Mouse (Mus musculus): ENCODE measurements at regions not wholly inside any gene's neighbourhood (a gene's known extent, or its start where the extent isn't known, plus 50 kb on each side); places are given as distances from the start of the nearest gene placed in this dataset.

- H3K36me3 ChIP-seq (ENCODE audit: control insufficient read depth, insufficient read depth, low read length): no peaks in the 10 kb centered on the region
- H3K4me2 ChIP-seq (ENCODE audit: low read length): no peak overlapping the region
- 94% methylated on average over 7 of the region's 7 CpGs for whole genome bisulfite sequencing
- no peak overlapping the region for H3K9ac ChIP-seq (ENCODE audit: low read depth, low read length)
- no peak overlapping the region for H3K27ac ChIP-seq (ENCODE audit: low read depth, low read length)
- H3K4me3 ChIP-seq (ENCODE audit: low read length): no peak overlapping the region
- H3K9me3 ChIP-seq (ENCODE audit: control insufficient read depth, low read length): peaks cover 2% of the 10 kb centered on the region; the same call in 1 of the 2 replicates
- ATAC-seq: no peak
- H3K4me1 ChIP-seq (ENCODE audit: control insufficient read depth, insufficient read depth, low read depth, low read length): no peaks in the 10 kb centered on the region
- H3K27me3 ChIP-seq (replicated peaks; ENCODE audit: control insufficient read depth, insufficient read depth, low read length): no peaks in the 10 kb centered on the region
Measured at GRCm38 (mm10) chr14:105751762-105752161, 144.9 kb downstream of the Spry2 start.

- Histone ChIP-seq H3K27me3 (replicated peaks; ENCODE audit: control insufficient read depth, insufficient read depth, low read length) (no peaks in the 10 kb centered on the region), H3K9ac (ENCODE audit: low read depth, low read length) (no peak overlapping the region), H3K4me3 (ENCODE audit: low read length) (no peak overlapping the region), H3K36me3 (ENCODE audit: control insufficient read depth, insufficient read depth, low read length) (no peaks in the 10 kb centered on the region), H3K4me2 (ENCODE audit: low read length) (no peak overlapping the region), H3K9me3 (ENCODE audit: control insufficient read depth, low read length) (no peaks in the 10 kb centered on the region), H3K4me1 (ENCODE audit: control insufficient read depth, insufficient read depth, low read depth, low read length) (no peaks in the 10 kb centered on the region), H3K27ac (ENCODE audit: low read depth, low read length) (no peak overlapping the region)
- WGBS: 92% methylated on average over 2 of the region's 2 CpGs
- no peak for ATAC-seq
Measured at GRCm38 (mm10) chr14:105744578-105744977, 152.0 kb downstream of the Spry2 start.

- Histone ChIP-seq H3K36me3 (ENCODE audit: control insufficient read depth, insufficient read depth, low read length) (no peaks in the 10 kb centered on the region), H3K4me3 (ENCODE audit: low read length) (no peak overlapping the region), H3K27ac (ENCODE audit: low read depth, low read length) (no peak overlapping the region), H3K4me2 (ENCODE audit: low read length) (no peak overlapping the region), H3K9me3 (ENCODE audit: control insufficient read depth, low read length) (no peaks in the 10 kb centered on the region), H3K9ac (ENCODE audit: low read depth, low read length) (no peak overlapping the region), H3K27me3 (replicated peaks; ENCODE audit: control insufficient read depth, insufficient read depth, low read length) (no peaks in the 10 kb centered on the region), H3K4me1 (ENCODE audit: control insufficient read depth, insufficient read depth, low read depth, low read length) (no peaks in the 10 kb centered on the region)
- WGBS: 82% methylated on average over 3 of the region's 3 CpGs
- no peak for ATAC-seq
Measured at GRCm38 (mm10) chr14:105744125-105744524, 152.5 kb downstream of the Spry2 start.

- 61% methylated on average over 11 of the region's 11 CpGs for WGBS
- Histone ChIP-seq H3K27me3 (replicated peaks; ENCODE audit: control insufficient read depth, insufficient read depth, low read length) (no peaks in the 10 kb centered on the region), H3K36me3 (ENCODE audit: control insufficient read depth, insufficient read depth, low read length) (no peaks in the 10 kb centered on the region), H3K9ac (ENCODE audit: low read depth, low read length) (no peak overlapping the region), H3K4me1 (ENCODE audit: control insufficient read depth, insufficient read depth, low read depth, low read length) (no peaks in the 10 kb centered on the region), H3K27ac (ENCODE audit: low read depth, low read length) (no peak overlapping the region), H3K4me3 (ENCODE audit: low read length) (no peak overlapping the region), H3K4me2 (ENCODE audit: low read length) (no peak overlapping the region), H3K9me3 (ENCODE audit: control insufficient read depth, low read length) (no peaks in the 10 kb centered on the region)
- no peak for ATAC-seq
Measured at GRCm38 (mm10) chr14:105740889-105741288, 155.7 kb downstream of the Spry2 start.

GRCm38 (mm10) chr14:105738568-105738967 lies 158.1 kb downstream of the Spry2 start:
- H3K36me3 ChIP-seq (ENCODE audit: control insufficient read depth, insufficient read depth, low read length): no peaks in the 10 kb centered on the region
- no peak overlapping the region for H3K9ac ChIP-seq (ENCODE audit: low read depth, low read length)
- ATAC-seq: no peak
- peaks cover 2% of the 10 kb centered on the region; the same call in 1 of the 2 replicates for H3K4me1 ChIP-seq (ENCODE audit: control insufficient read depth, insufficient read depth, low read depth, low read length)
- no peak overlapping the region for H3K27ac ChIP-seq (ENCODE audit: low read depth, low read length)
- no peak overlapping the region for H3K4me3 ChIP-seq (ENCODE audit: low read length)
- H3K4me2 ChIP-seq (ENCODE audit: low read length): no peak overlapping the region
- no peaks in the 10 kb centered on the region for H3K27me3 ChIP-seq (replicated peaks; ENCODE audit: control insufficient read depth, insufficient read depth, low read length)
- no peaks in the 10 kb centered on the region for H3K9me3 ChIP-seq (ENCODE audit: control insufficient read depth, low read length)
- WGBS: 93% methylated on average over 5 of the region's 5 CpGs

- no peak for ATAC-seq
- WGBS: 54% methylated on average over 6 of the region's 6 CpGs
Measured at GRCm38 (mm10) chr14:105736352-105736751, 160.3 kb downstream of the Spry2 start.

GRCm38 (mm10) chr14:105734291-105734690 lies 162.3 kb downstream of the Spry2 start:
- H3K9me3 ChIP-seq (ENCODE audit: control insufficient read depth, low read length): no peaks in the 10 kb centered on the region
- no peak overlapping the region; the same call in 1 of the 2 replicates for H3K27ac ChIP-seq (ENCODE audit: low read depth, low read length)
- no peaks in the 10 kb centered on the region for H3K27me3 ChIP-seq (replicated peaks; ENCODE audit: control insufficient read depth, insufficient read depth, low read length)
- no peak overlapping the region for H3K9ac ChIP-seq (ENCODE audit: low read depth, low read length)
- peaks cover 19% of the 10 kb centered on the region for H3K4me1 ChIP-seq (ENCODE audit: control insufficient read depth, insufficient read depth, low read depth, low read length)
- WGBS: 88% methylated on average over 7 of the region's 7 CpGs
- no peak overlapping the region for H3K4me3 ChIP-seq (ENCODE audit: low read length)
- ATAC-seq: no peak
- H3K36me3 ChIP-seq (ENCODE audit: control insufficient read depth, insufficient read depth, low read length): no peaks in the 10 kb centered on the region
- H3K4me2 ChIP-seq (ENCODE audit: low read length): no peak overlapping the region

More at GRCm38 (mm10) chr14:105736352-105736751, 160.3 kb downstream of the Spry2 start:
- no peak overlapping the region for H3K4me2 ChIP-seq (ENCODE audit: low read length)
- no peak overlapping the region for H3K27ac ChIP-seq (ENCODE audit: low read depth, low read length)
- no peaks in the 10 kb centered on the region for H3K9me3 ChIP-seq (ENCODE audit: control insufficient read depth, low read length)
- H3K4me3 ChIP-seq (ENCODE audit: low read length): no peak overlapping the region
- H3K9ac ChIP-seq (ENCODE audit: low read depth, low read length): no peak overlapping the region
- H3K36me3 ChIP-seq (ENCODE audit: control insufficient read depth, insufficient read depth, low read length): no peaks in the 10 kb centered on the region
- no peaks in the 10 kb centered on the region for H3K27me3 ChIP-seq (replicated peaks; ENCODE audit: control insufficient read depth, insufficient read depth, low read length)
- peaks cover 12% of the 10 kb centered on the region for H3K4me1 ChIP-seq (ENCODE audit: control insufficient read depth, insufficient read depth, low read depth, low read length)

GRCm38 (mm10) chr14:105733013-105733728 lies 163.4 kb downstream of the Spry2 start:
- H3K36me3 ChIP-seq (ENCODE audit: control insufficient read depth, insufficient read depth, low read length): no peaks in the 10 kb centered on the region
- H3K4me1 ChIP-seq (ENCODE audit: control insufficient read depth, insufficient read depth, low read depth, low read length): peaks cover 19% of the 10 kb centered on the region
- H3K27me3 ChIP-seq (replicated peaks; ENCODE audit: control insufficient read depth, insufficient read depth, low read length): no peaks in the 10 kb centered on the region
- H3K27ac ChIP-seq (ENCODE audit: low read depth, low read length): peak overlapping the region; percentile 90
- H3K9me3 ChIP-seq (ENCODE audit: control insufficient read depth, low read length): no peaks in the 10 kb centered on the region
- WGBS: 5% methylated on average over 12 of the region's 12 CpGs
- peak; percentile 71 for ATAC-seq
- H3K4me2 ChIP-seq (ENCODE audit: low read length): peak overlapping the region; percentile 71
- peak overlapping the region; percentile 40 for H3K4me3 ChIP-seq (ENCODE audit: low read length)
- H3K9ac ChIP-seq (ENCODE audit: low read depth, low read length): peak overlapping the region; percentile 57

GRCm38 (mm10) chr14:105732221-105733012 lies 164.2 kb downstream of the Spry2 start:
- Histone ChIP-seq H3K4me1 (ENCODE audit: control insufficient read depth, insufficient read depth, low read depth, low read length) (peaks cover 19% of the 10 kb centered on the region), H3K9me3 (ENCODE audit: control insufficient read depth, low read length) (no peaks in the 10 kb centered on the region), H3K4me2 (ENCODE audit: low read length) (peak overlapping the region; percentile 71), H3K27me3 (replicated peaks; ENCODE audit: control insufficient read depth, insufficient read depth, low read length) (no peaks in the 10 kb centered on the region), H3K27ac (ENCODE audit: low read depth, low read length) (peak overlapping the region; percentile 90), H3K9ac (ENCODE audit: low read depth, low read length) (peak overlapping the region; percentile 65), H3K36me3 (ENCODE audit: control insufficient read depth, insufficient read depth, low read length) (no peaks in the 10 kb centered on the region), H3K4me3 (ENCODE audit: low read length) (peak overlapping the region; percentile 40)
- under 1% methylated on average over 13 of the region's 13 CpGs for WGBS
- ATAC-seq: peak; percentile 95
